Mouse (Mus musculus): ENCODE data around the gene Prkar1b. TPM values are rescaled to one million over a fixed set of nuclear protein-coding genes. Genes with fewer than 3 reads are reported as not detected.

Gene Prkar1b
- 1.0 and 2.3 TPM in 2 replicates for polyA plus RNA-seq (2012; ENCODE audit: insufficient read depth, insufficient read length, missing spikeins)

DNA sequence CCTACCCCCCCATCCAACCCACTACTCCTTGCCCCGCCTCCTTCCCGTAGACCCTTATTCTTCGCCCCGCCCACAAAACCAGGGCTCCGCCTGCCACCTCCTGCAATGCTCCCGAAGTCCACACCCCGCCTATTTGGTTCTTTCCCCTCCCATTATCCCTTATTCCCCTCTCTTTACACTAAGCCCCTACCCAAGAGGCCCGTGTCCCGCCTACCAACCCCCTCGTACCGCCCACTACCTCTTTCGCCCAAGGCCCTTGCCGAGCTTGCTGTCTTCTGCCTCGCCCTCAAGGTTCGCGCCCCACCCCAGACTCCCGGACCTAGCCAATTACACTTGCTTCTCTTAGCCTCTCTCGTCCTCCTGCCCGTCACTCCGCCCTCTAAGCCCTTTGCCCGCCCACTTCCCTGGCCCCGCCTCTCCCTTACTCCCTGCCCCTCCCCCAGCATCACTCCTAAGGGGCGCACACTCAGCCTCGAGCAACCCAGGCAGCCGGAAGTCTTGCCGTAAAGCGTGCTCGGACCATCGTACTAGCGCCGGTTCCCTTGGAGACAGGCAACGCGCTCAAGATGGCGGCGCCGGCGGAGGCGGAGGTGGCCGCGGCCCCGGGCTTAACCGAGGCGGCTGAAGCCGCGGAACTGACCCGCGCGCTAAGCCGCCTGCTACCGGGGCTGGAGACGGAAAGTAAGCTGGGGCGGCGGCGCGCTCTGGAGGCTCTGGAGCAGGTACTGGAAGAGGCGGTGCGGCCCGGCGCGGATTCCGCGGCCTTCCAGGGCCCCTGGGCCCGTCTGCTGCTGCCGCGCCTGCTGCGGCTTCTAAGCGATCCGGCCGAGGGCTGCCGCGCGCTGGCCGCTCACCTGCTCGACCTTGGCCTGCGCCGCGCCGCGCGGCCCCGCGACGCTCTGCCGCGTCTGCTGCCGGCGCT, at the start of gene Prkar1b, which contains the start of gene Dnaaf5:
Gene Prkar1b, minus strand, starts transcription at position 321 of the 922 bp plus-strand sequence.
Gene Dnaaf5, plus strand, starts transcription at position 543 of the 922 bp plus-strand sequence.
- Histone ChIP-seq H3K4me1 (ENCODE audit: control insufficient read depth, insufficient read depth, insufficient read length, low read length) (0 out of 2 replicates have a peak, but pooled peaks cover 3% of the 10 kb centered on the region), H3K4me3 (ENCODE audit: insufficient read depth, low read depth, low read length) (peak within 1 kb of the TSS; percentile 79), H3K27ac (replicated peaks; ENCODE audit: low read depth, low read length) (peak within 1 kb of the TSS; percentile 43)

DNA sequence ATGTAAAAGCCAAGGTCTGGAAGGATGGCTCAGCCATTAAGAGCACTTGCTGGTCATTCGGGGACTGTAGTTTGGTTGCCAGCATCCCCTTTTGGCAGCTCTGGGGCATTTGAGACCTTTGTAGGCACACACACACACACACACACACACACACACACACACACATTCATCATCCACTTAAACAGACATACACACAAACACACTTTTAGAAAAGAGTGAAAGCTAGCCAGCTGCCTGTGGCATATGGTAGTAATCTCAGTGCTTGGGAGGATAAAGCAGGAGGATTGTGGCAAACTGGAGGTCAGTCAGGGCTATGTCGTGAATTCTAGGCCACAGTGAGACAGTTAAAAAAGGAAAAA, 49.8 kb upstream of the Prkar1b start:
- Histone ChIP-seq H3K4me3 (ENCODE audit: insufficient read depth, low read depth, low read length) (peak overlapping the region; percentile 63), H3K27ac (replicated peaks; ENCODE audit: low read depth, low read length) (peak overlapping the region; percentile 48), H3K4me1 (ENCODE audit: control insufficient read depth, insufficient read depth, insufficient read length, low read length) (peaks cover 21% of the 10 kb centered on the region)

DNA sequence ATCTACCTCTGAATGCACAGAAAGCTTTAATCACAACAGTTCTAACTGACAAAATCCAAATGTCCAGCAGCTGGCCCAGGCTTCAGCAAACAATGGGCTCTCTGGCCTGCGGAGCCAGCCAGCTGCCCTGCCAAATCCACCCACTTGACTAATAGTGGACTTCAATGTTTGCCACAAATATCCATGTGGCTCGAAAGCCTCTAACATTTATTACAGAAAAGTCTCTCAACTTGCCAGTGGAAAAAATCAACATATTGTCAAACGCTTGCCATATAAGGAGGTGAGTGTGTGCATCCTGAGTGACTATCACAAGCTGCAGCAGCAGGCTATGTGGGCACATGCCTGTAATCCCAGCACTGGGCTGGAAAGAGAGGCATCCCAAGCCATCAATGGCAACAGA, 49.0 kb upstream of the Prkar1b start:
- peaks cover 21% of the 10 kb centered on the region for H3K4me1 ChIP-seq (ENCODE audit: control insufficient read depth, insufficient read depth, insufficient read length, low read length)
- H3K27ac ChIP-seq (replicated peaks; ENCODE audit: low read depth, low read length): no peak overlapping the region
- no peak overlapping the region for H3K4me3 ChIP-seq (ENCODE audit: insufficient read depth, low read depth, low read length)

DNA sequence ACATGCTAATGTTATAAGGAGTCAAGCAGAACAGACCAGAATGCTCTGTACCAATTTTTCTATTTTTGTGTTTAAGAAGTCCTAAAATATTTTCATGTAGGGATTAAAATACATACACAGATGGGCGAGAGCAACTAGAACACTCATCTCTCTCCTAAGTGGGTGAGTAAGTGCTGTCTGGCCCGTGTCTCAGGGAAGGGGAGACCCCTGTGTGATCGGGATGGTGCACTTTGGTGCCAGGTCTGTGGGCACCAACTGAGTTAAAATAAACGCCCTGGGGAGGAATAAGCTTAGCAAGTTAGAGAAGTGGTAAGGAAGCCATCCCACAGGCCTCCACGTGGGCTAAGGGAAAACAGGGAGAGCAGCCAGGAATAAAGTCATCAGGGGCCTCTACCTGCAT, 41.2 kb upstream of the Prkar1b start:
- H3K4me3 ChIP-seq (ENCODE audit: insufficient read depth, low read depth, low read length): no peak overlapping the region
- no peaks in the 10 kb centered on the region for H3K4me1 ChIP-seq (ENCODE audit: control insufficient read depth, insufficient read depth, insufficient read length, low read length)
- no peak overlapping the region for H3K27ac ChIP-seq (replicated peaks; ENCODE audit: low read depth, low read length)

DNA sequence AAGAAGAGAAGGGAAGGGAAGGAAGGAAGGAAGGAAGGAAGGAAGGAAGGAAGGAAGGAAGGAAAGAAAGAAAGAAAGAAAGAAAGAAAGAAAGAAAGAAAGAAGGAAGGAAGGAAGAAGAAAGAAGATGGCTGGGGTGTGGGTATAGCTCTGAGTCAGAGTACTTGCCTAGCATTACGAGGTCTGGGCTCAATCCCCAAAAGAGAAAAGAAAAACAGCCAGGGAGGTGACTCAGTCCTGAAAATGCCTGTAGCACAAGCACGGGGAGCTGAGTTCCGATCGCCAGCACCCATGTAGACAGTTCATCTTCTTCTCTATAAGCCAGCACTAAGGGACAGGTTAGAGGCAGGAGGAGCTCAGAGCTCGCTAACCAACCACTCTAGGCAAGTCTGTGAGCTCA, 39.9 kb upstream of the Prkar1b start:
- Histone ChIP-seq H3K4me3 (ENCODE audit: insufficient read depth, low read depth, low read length) (no peak overlapping the region), H3K27ac (replicated peaks; ENCODE audit: low read depth, low read length) (no peak overlapping the region), H3K4me1 (ENCODE audit: control insufficient read depth, insufficient read depth, insufficient read length, low read length) (no peaks in the 10 kb centered on the region)

DNA sequence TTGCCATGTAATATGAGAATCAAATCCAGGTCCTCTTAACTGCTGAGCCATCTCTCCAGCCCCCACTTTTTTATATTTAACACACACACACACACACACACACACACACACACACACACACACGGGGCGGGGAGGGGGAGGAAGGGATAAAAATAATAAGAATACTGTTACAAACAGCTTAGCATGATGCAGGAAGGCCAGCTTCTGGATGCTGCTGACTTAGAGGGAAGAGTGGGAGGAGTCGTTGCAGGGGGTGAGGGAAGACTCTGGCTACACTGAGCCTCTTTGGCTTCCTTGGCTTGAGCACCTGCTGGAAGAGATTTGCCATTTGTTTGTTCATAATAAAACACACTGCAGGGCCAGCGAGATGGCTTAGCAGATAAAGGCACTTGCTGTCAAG, 35.1 kb upstream of the Prkar1b start:
- no peak overlapping the region for H3K4me3 ChIP-seq (ENCODE audit: insufficient read depth, low read depth, low read length)

DNA sequence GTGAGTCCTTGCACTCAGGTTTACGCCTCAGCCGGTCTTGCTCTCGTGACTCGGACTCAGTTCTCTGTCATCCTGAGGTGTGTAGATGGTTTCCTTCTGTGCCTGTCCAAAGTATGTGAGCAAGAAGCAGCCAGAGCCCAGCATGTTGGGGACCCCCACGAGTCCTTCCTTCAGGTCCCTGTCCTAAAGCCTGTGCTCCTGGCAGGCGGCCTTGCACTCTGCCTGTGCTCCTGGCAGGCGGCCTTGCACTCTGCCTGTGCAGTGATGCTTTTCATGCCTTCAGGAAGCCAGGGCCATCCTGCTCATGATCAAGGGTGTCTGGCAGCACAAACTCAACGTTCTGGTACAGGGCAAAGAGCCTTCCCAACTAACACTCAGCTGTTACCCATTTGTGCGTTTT, 33.8 kb upstream of the Prkar1b start:
- Histone ChIP-seq H3K27ac (replicated peaks; ENCODE audit: low read depth, low read length) (no peak overlapping the region), H3K4me1 (ENCODE audit: control insufficient read depth, insufficient read depth, insufficient read length, low read length) (no peaks in the 10 kb centered on the region), H3K4me3 (ENCODE audit: insufficient read depth, low read depth, low read length) (no peak overlapping the region)

More for the DNA sequence above, 35.1 kb upstream of the Prkar1b start:
- Histone ChIP-seq H3K27ac (replicated peaks; ENCODE audit: low read depth, low read length) (no peak overlapping the region), H3K4me1 (ENCODE audit: control insufficient read depth, insufficient read depth, insufficient read length, low read length) (no peaks in the 10 kb centered on the region)

DNA sequence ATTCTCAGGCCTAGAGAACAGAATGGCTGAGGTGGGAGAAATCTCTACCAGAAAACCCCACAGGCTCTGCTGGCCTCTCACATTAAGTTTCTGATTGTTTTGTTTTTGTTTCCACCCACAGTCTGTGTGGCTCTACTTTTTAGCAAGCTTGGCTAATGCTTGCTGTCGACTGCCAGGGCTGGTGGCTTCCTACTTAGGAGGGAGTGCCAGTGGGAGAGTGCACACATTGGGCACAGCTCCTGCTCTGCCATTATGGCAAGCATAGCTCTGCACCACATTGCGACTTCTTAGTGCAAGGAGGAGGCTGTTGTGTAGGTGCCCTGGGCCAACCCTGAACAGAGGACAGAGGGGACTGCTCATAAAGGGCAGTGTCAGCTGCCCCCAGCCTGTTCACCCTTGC, 33.3 kb upstream of the Prkar1b start:
- no peaks in the 10 kb centered on the region for H3K4me1 ChIP-seq (ENCODE audit: control insufficient read depth, insufficient read depth, insufficient read length, low read length)
- H3K4me3 ChIP-seq (ENCODE audit: insufficient read depth, low read depth, low read length): no peak overlapping the region
- no peak overlapping the region for H3K27ac ChIP-seq (replicated peaks; ENCODE audit: low read depth, low read length)

DNA sequence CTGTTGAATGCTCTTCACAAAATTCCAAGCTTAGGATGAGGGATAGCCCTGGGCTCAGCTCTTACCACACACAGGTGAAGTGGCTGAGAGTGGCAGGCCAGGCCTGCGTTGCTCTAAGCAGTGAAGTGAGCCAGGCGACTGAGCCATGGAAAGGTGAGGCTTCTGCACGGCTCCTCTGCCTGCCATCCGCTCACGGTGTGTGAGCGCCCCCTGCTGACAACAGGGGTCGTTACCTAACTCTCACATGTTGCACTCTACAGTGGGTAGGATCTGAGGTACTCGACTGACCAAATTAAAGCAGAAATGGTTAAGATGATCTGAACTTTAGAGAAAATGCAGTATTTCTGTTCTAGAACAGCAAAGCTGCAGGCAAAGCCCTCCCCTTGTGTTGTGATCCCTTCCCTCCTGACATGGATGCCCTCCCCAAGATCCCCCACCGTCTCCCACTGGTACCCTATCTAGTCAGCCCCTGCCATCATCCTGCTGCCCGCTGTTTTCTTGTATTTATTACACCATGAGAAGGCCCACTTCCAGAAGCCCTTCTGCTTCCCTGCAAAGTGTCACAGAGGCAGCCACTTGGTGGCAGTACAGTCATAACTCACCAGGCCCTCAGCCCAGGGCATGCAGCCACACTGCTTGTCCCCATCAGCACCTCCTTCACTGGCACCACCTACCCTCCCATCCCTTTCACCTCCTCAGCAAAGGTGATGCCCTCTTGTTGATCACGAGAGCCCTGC, 29.3 kb upstream of the Prkar1b start:
- no peak overlapping the region for H3K27ac ChIP-seq (replicated peaks; ENCODE audit: low read depth, low read length)
- no peak overlapping the region for H3K4me3 ChIP-seq (ENCODE audit: insufficient read depth, low read depth, low read length)
- peaks cover 4% of the 10 kb centered on the region for H3K4me1 ChIP-seq (ENCODE audit: control insufficient read depth, insufficient read depth, insufficient read length, low read length)

DNA sequence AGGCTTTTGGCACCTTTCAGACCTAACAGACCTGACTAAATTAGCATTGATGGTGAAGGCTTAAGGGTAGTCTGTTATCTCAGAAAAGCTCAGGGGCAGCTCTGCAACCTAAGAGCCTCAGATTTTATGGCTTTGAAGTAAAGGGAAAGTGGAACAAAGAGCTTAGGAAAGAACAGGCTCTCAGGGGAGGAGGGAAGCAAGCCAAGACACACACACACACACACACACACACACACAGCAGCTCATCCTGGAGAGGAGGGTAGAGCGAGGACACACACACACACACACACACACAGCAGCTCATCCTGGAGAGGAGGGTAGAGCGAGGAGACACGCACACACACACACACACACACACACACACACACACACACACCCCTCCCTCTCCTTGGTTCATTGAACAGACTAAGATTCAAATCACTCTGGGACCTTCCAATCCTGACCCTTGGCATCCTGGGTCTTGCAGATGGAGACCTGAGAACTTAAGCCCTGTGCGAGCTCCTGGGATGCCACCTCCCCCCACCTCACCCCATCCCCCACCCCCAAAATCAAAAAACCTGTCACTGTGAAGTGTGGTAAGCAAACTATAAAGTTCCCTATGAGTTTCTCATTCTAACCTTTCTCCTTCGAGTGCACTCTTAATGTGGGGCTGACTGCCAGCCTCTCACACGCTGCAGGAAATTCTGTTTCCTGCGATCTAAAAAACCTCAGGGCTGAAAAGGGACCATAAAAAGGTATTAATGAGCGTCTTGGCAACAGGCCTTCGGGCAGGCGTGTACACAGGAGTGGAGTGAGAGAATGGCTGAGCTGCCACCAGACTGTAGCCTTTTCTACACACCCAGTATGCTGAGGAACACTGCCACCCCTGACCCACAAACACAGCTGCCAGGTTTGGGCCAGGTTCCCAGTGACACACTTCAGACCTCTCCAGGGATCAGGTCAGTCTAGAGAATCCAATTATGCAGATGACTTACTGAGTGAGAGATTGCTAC, 25.1 kb upstream of the Prkar1b start:
- H3K4me3 ChIP-seq (ENCODE audit: insufficient read depth, low read depth, low read length): no peak overlapping the region
- H3K4me1 ChIP-seq (ENCODE audit: control insufficient read depth, insufficient read depth, insufficient read length, low read length): peaks cover 7% of the 10 kb centered on the region
- H3K27ac ChIP-seq (replicated peaks; ENCODE audit: low read depth, low read length): 0 out of 2 replicates have a peak overlapping the region, but pooled peaks have one; percentile 22

DNA sequence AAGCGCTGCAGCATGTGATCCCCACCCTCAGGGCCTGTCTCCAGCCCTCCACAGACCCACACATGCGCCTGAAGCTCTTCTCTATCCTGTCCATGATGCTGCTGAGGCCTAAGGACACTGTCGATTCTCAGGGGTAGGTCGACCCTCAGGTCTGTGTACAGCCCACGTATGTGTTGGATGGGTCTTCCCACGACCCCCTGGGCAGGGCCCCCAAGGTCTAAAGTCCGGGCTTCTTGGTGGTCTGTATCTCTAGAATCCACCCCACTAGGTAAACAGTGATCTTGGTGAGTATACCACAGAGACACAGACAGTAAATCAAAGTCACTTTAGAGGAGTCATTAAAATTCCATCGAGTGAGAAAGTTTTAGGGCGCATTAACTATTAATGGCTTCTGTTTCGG, 24.3 kb upstream of the Prkar1b start:
- H3K4me3 ChIP-seq (ENCODE audit: insufficient read depth, low read depth, low read length): no peak overlapping the region
- no peak overlapping the region for H3K27ac ChIP-seq (replicated peaks; ENCODE audit: low read depth, low read length)
- H3K4me1 ChIP-seq (ENCODE audit: control insufficient read depth, insufficient read depth, insufficient read length, low read length): peaks cover 7% of the 10 kb centered on the region

DNA sequence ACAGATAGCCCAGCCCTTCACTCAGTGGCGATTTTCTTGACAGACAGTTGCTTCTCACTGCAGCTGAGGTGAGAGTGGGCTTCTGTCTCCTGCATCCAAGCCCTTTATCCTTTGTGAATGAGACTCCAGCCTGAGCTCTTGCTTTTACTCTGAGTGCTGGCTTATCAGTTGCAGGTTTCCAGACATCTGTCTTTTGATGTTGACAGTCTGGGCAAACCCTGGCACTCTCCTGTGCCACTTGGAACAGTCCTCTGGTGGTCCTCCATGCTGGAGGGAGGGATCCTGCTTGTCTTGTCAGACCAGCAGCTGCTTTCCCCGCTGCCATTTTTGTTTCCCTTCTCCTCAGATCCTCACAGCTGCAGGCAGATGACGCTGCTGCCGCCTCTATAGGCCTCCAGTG, 22.1 kb upstream of the Prkar1b start:
- Histone ChIP-seq H3K4me1 (ENCODE audit: control insufficient read depth, insufficient read depth, insufficient read length, low read length) (peaks cover 7% of the 10 kb centered on the region), H3K27ac (replicated peaks; ENCODE audit: low read depth, low read length) (no peak overlapping the region), H3K4me3 (ENCODE audit: insufficient read depth, low read depth, low read length) (no peak overlapping the region)

DNA sequence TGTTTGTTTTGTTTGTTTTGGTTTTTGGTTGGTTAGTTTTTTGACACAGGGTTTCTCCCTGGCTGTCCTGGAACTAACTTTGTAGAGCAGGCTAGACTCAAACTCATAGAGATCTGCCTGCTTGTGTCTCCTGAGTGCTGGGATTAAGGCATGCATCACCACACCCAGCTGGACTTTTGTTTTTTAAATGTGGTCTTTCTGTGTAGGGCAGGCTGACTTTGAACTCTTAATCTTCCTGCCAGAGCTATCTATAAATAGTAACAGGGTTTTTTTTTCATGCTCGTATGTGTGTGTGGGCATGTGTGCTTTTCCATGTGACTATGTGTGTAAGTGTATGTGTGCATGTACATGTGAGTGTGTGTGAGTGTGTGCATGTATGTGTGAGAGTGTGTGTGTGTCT, 17.7 kb upstream of the Prkar1b start:
- H3K27ac ChIP-seq (replicated peaks; ENCODE audit: low read depth, low read length): no peak overlapping the region
- no peaks in the 10 kb centered on the region; the same call in 1 of the 2 replicates for H3K4me1 ChIP-seq (ENCODE audit: control insufficient read depth, insufficient read depth, insufficient read length, low read length)
- H3K4me3 ChIP-seq (ENCODE audit: insufficient read depth, low read depth, low read length): no peak overlapping the region

DNA sequence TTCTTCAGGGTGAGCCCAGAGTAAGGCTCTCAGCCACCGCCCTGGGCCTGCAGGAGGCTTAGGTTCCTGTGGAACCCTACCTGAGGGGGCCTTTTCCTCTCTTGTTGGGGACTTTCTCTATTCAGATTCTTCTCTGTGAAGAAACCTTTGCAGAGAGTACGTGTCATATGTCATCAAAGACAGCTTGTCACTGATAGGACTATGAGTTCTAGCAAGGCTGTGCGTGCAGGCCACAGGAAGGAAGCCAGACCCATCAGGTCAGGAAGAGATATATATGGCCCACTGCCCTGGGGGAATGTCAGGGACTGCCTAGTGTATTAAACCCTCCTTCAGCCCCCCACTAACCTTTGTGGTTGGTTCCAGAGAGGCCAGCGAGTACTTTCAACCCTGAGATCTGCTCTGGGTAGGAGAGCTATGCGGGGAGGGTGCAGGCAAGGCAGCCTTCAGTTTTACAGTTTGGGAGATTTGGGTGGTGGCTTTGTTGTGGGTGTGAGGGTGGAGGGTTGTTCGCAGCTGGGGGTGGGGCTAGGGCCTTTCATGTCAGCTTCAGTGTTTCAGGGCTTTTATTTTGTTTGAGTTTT, 17.1 kb upstream of the Prkar1b start:
- H3K4me3 ChIP-seq (ENCODE audit: insufficient read depth, low read depth, low read length): no peak overlapping the region
- no peak overlapping the region for H3K27ac ChIP-seq (replicated peaks; ENCODE audit: low read depth, low read length)
- H3K4me1 ChIP-seq (ENCODE audit: control insufficient read depth, insufficient read depth, insufficient read length, low read length): peaks cover under 1% of the 10 kb centered on the region; the same call in 1 of the 2 replicates

Measured in brown adipose tissue, adult 24 weeks (tissue).